Comparison of ENCODE assay signal across 11 mouse cellular contexts in the genomic region with DNA sequence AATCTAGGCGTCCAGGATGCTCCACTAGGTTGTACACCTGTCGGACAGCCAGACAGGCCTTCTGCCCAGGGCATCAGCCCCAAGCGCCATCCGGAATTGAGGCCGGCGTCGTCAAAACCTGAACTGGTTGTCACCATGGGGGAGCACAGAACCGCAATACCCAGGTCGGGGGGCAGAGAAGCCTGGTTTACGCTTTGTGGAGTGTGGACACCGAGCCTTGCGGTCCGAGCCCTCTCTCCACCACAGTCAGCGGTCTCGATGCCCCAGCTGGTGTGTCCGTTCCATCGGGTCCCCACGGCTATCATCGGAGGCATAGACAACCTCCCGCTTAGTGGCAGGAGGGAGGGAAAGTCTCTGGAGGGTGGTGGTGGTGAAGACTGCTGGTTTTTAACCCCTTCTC. TPM values are rescaled to one million over a fixed set of nuclear protein-coding genes. Genes with fewer than 3 reads are reported as not detected.
A peak's percentile ranks its signal among the peaks of the same experiment; 100 is the strongest.
DNase-seq lines count a peak whose midpoint lies in the region; ATAC-seq and TF ChIP-seq lines count a peak whose summit lies in the region.
"Had no signal": no experiment of that assay in that cellular context is flagged by ENCODE, and none has a peak within 500 bp of the region (broad histone marks: within the 10 kb centered on the region; RNA-seq: fewer than 3 reads in every experiment).

No protein-coding gene starts in this region.

- H3K4me2 ChIP-seq in heart, embryonic 15.5 days: peak overlapping the region; percentile 46
- peak overlapping the region; percentile 32 for H3K4me2 ChIP-seq in embryonic facial prominence, embryonic 12.5 days (replicated peaks)
- peak overlapping the region; percentile 56 for H3K4me2 ChIP-seq in hindbrain, postnatal 0 days (ENCODE audit: low read depth, low read length)
- peak overlapping the region; percentile 44 for H3K4me2 ChIP-seq in midbrain, embryonic 16.5 days (ENCODE audit: low read length)

- no peaks in the 10 kb centered on the region for H3K36me3 ChIP-seq in heart, embryonic 15.5 days
- no peaks in the 10 kb centered on the region for H3K36me3 ChIP-seq in embryonic facial prominence, embryonic 12.5 days
- H3K36me3 ChIP-seq in hindbrain, postnatal 0 days (ENCODE audit: insufficient read depth, low read length): no peaks in the 10 kb centered on the region; the same call in 1 of the 2 replicates
- H3K36me3 ChIP-seq in midbrain, embryonic 16.5 days (ENCODE audit: control insufficient read depth, insufficient read depth, low read length): peaks cover 8% of the 10 kb centered on the region; the same call in 1 of the 2 replicates

- ATAC-seq in heart, embryonic 15.5 days (replicated peaks; ENCODE audit: insufficient number of reproducible peaks, insufficient read depth, low FRiP score, low read depth): no peak
- ATAC-seq in embryonic facial prominence, embryonic 12.5 days (ENCODE audit: insufficient number of reproducible peaks, insufficient read depth, low FRiP score, low TSS enrichment): no peak
- no peak for ATAC-seq in hindbrain, postnatal 0 days
- no peak for ATAC-seq in midbrain, embryonic 16.5 days

- H3K9me3 ChIP-seq in heart, embryonic 15.5 days (replicated peaks): no peaks in the 10 kb centered on the region
- H3K9me3 ChIP-seq in embryonic facial prominence, embryonic 12.5 days: no peaks in the 10 kb centered on the region
- no peaks in the 10 kb centered on the region for H3K9me3 ChIP-seq in hindbrain, postnatal 0 days (ENCODE audit: low read length)
- no peaks in the 10 kb centered on the region for H3K9me3 ChIP-seq in midbrain, embryonic 16.5 days (replicated peaks; ENCODE audit: control insufficient read depth, low read length, poor library complexity, severe bottlenecking)

- TF ChIP-seq CTCF in hindbrain, postnatal 0 days (IDR thresholded peaks at IDR 0.05; ENCODE audit: low read depth): no peak

- no peak for DNase-seq in heart, postnatal 36 days
- no peak for DNase-seq in hindbrain, postnatal 0 days (ENCODE audit: low spot score)
- no peak for DNase-seq in left cerebral cortex, postnatal 10 days (ENCODE audit: extremely low spot score in 1 of 2, low spot score in 2 of 2)
- DNase-seq in cerebellum, postnatal 14 days: no peak
- DNase-seq in adrenal gland, postnatal 14 days: no peak
- DNase-seq: right cerebral cortex, postnatal 25 days had no signal

- H3K4me3 ChIP-seq in heart, embryonic 15.5 days: peak overlapping the region; percentile 24
- H3K4me3 ChIP-seq in embryonic facial prominence, embryonic 12.5 days: peak overlapping the region; percentile 13
- peak overlapping the region; percentile 20 for H3K4me3 ChIP-seq in hindbrain, postnatal 0 days (ENCODE audit: low read length)
- no peak overlapping the region for H3K4me3 ChIP-seq in midbrain, embryonic 16.5 days (ENCODE audit: low read depth, low read length)

- H3K4me1 ChIP-seq in heart, embryonic 15.5 days (replicated peaks): peaks cover 25% of the 10 kb centered on the region
- H3K4me1 ChIP-seq in embryonic facial prominence, embryonic 12.5 days: peaks cover 6% of the 10 kb centered on the region; the same call in 1 of the 2 replicates
- H3K4me1 ChIP-seq in hindbrain, postnatal 0 days (ENCODE audit: insufficient read depth, low read length): peaks cover 11% of the 10 kb centered on the region
- H3K4me1 ChIP-seq in midbrain, embryonic 16.5 days (ENCODE audit: control insufficient read depth, insufficient read depth, low read length): peaks cover 29% of the 10 kb centered on the region

- intact Hi-C loops in heart, postnatal 36 days (cut with DNase I): no loop called here
- intact Hi-C loops in left cerebral cortex, postnatal 10 days (cut with DNase I): loop anchor here (5.0 kb wide), 1 partner anchor 35 kb away; the partner anchor contains the start of gene Nova2

- H3K9ac ChIP-seq in heart, embryonic 15.5 days: no peak overlapping the region
- H3K9ac ChIP-seq in embryonic facial prominence, embryonic 12.5 days: 0 out of 2 replicates have a peak overlapping the region, but pooled peaks have one; percentile 11
- peak overlapping the region; percentile 24 for H3K9ac ChIP-seq in hindbrain, postnatal 0 days (replicated peaks; ENCODE audit: low read length)
- peak overlapping the region; percentile 56 for H3K9ac ChIP-seq in midbrain, embryonic 16.5 days (ENCODE audit: low read depth, low read length)

- under 1% methylated on average over 20 of the region's 20 CpGs for WGBS in heart, embryonic 15.5 days
- WGBS in embryonic facial prominence, embryonic 12.5 days: 2% methylated on average over 20 of the region's 20 CpGs
- 6% methylated on average over 20 of the region's 20 CpGs for WGBS in hindbrain, postnatal 0 days
- WGBS in midbrain, embryonic 16.5 days: 3% methylated on average over 18 of the region's 20 CpGs

- H3K27me3 ChIP-seq in heart, embryonic 15.5 days: peaks cover 85% of the 10 kb centered on the region
- H3K27me3 ChIP-seq in embryonic facial prominence, embryonic 12.5 days: peaks cover 88% of the 10 kb centered on the region
- H3K27me3 ChIP-seq in hindbrain, postnatal 0 days (ENCODE audit: insufficient read depth, low read length): no peaks in the 10 kb centered on the region
- no peaks in the 10 kb centered on the region for H3K27me3 ChIP-seq in midbrain, embryonic 16.5 days (ENCODE audit: control insufficient read depth, insufficient read depth, low read depth, low read length)

- no peak overlapping the region for H3K27ac ChIP-seq in heart, embryonic 15.5 days
- no peak overlapping the region for H3K27ac ChIP-seq in embryonic facial prominence, embryonic 12.5 days
- no peak overlapping the region for H3K27ac ChIP-seq in hindbrain, postnatal 0 days
- no peak overlapping the region; the same call in 1 of the 2 replicates for H3K27ac ChIP-seq in midbrain, embryonic 16.5 days (ENCODE audit: low read length)
- H3K27ac ChIP-seq: macrophage had no signal

RNA-seq across cellular contexts. Expression of gene Nanos2, which starts 24.4 kb away (rescaled TPM):
- polyA plus RNA-seq in heart, embryonic 15.5 days (2015; fragmentation: Nextera tagmentation; extraction: Ambion mirVana): not detected in 2 replicates
- total RNA-seq in heart, postnatal 36 days (2021): not detected
- polyA plus RNA-seq in embryonic facial prominence, embryonic 12.5 days (2016; fragmentation: Nextera tagmentation; extraction: Ambion mirVana): not detected in 2 replicates
- 1.3 and 2.6 TPM in 2 replicates for total RNA-seq in hindbrain, postnatal 0 days (2014; rRNA removed)
- 1.6 TPM in 2 replicates for polyA plus RNA-seq in hindbrain, postnatal 0 days (2015; fragmentation: Nextera tagmentation; extraction: Ambion mirVana)
- polyA plus RNA-seq in midbrain, embryonic 16.5 days (2015; fragmentation: Nextera tagmentation; extraction: Ambion mirVana): 0.52 and 0.79 TPM in 2 replicates
- under 1 TPM; 0.71 to 0.95 TPM for total RNA-seq in left cerebral cortex, postnatal 10 days (2021)
- not detected in 2 replicates for total RNA-seq in adrenal gland, postnatal 14 days (2021)
- polyA plus RNA-seq: C2C12, macrophage had no signal

RNA-seq across cellular contexts. Expression of gene Mypop, which starts 28.2 kb away (rescaled TPM):
- 2.2 and 2.3 TPM in 2 replicates for polyA plus RNA-seq in heart, embryonic 15.5 days (2015; fragmentation: Nextera tagmentation; extraction: Ambion mirVana)
- total RNA-seq in heart, postnatal 36 days (2021): 1 to 10 TPM; 3.4 to 4.3 TPM
- polyA plus RNA-seq in embryonic facial prominence, embryonic 12.5 days (2016; fragmentation: Nextera tagmentation; extraction: Ambion mirVana): 7.7 and 9.8 TPM in 2 replicates
- total RNA-seq in hindbrain, postnatal 0 days (2014; rRNA removed): 22.5 and 26.1 TPM in 2 replicates
- 5.6 and 6.0 TPM in 2 replicates for polyA plus RNA-seq in hindbrain, postnatal 0 days (2015; fragmentation: Nextera tagmentation; extraction: Ambion mirVana)
- 3.9 and 5.1 TPM in 2 replicates for polyA plus RNA-seq in midbrain, embryonic 16.5 days (2015; fragmentation: Nextera tagmentation; extraction: Ambion mirVana)
- 10 to 100 TPM; 30.8 to 31.7 TPM for total RNA-seq in left cerebral cortex, postnatal 10 days (2021)
- 7.1 and 8.2 TPM in 2 replicates for total RNA-seq in adrenal gland, postnatal 14 days (2021)

RNA-seq across cellular contexts. Expression of gene Nova2, which starts 37.1 kb away (rescaled TPM):
- 0.53 and 0.79 TPM in 2 replicates for polyA plus RNA-seq in heart, embryonic 15.5 days (2015; fragmentation: Nextera tagmentation; extraction: Ambion mirVana)
- total RNA-seq in heart, postnatal 36 days (2021): 1 to 10 TPM; 4.8 to 7.7 TPM
- polyA plus RNA-seq in embryonic facial prominence, embryonic 12.5 days (2016; fragmentation: Nextera tagmentation; extraction: Ambion mirVana): 1.1 TPM in 2 replicates
- 18.3 and 19.8 TPM in 2 replicates for total RNA-seq in hindbrain, postnatal 0 days (2014; rRNA removed)
- 9.2 and 9.7 TPM in 2 replicates for polyA plus RNA-seq in hindbrain, postnatal 0 days (2015; fragmentation: Nextera tagmentation; extraction: Ambion mirVana)
- 11.9 and 14.3 TPM in 2 replicates for polyA plus RNA-seq in midbrain, embryonic 16.5 days (2015; fragmentation: Nextera tagmentation; extraction: Ambion mirVana)
- 100 to 1,000 TPM; 114 to 118 TPM for total RNA-seq in left cerebral cortex, postnatal 10 days (2021)
- 7.2 and 8.0 TPM in 2 replicates for total RNA-seq in adrenal gland, postnatal 14 days (2021)

RNA-seq across cellular contexts. Expression of gene Irf2bp1, which starts 41.0 kb away (rescaled TPM):
- 11.5 and 17.6 TPM in 2 replicates for polyA plus RNA-seq in heart, embryonic 15.5 days (2015; fragmentation: Nextera tagmentation; extraction: Ambion mirVana)
- 10 to 100 TPM; 19.6 to 23.0 TPM for total RNA-seq in heart, postnatal 36 days (2021)
- polyA plus RNA-seq in embryonic facial prominence, embryonic 12.5 days (2016; fragmentation: Nextera tagmentation; extraction: Ambion mirVana): 47.1 and 48.6 TPM in 2 replicates
- 128 and 140 TPM in 2 replicates for total RNA-seq in hindbrain, postnatal 0 days (2014; rRNA removed)
- 20.0 and 22.4 TPM in 2 replicates for polyA plus RNA-seq in hindbrain, postnatal 0 days (2015; fragmentation: Nextera tagmentation; extraction: Ambion mirVana)
- polyA plus RNA-seq in midbrain, embryonic 16.5 days (2015; fragmentation: Nextera tagmentation; extraction: Ambion mirVana): 26.0 and 26.7 TPM in 2 replicates
- total RNA-seq in left cerebral cortex, postnatal 10 days (2021): 10 to 100 TPM; 44.8 to 46.1 TPM
- total RNA-seq in adrenal gland, postnatal 14 days (2021): 35.9 and 38.6 TPM in 2 replicates

RNA-seq across cellular contexts. Expression of gene Ccdc61, which starts 52.6 kb away (rescaled TPM):
- 20.6 and 26.8 TPM in 2 replicates for polyA plus RNA-seq in heart, embryonic 15.5 days (2015; fragmentation: Nextera tagmentation; extraction: Ambion mirVana)
- total RNA-seq in heart, postnatal 36 days (2021): 10 to 100 TPM in 1 of 2 experiments, 1 to 10 TPM in 1; 7.7 to 11.0 TPM
- polyA plus RNA-seq in embryonic facial prominence, embryonic 12.5 days (2016; fragmentation: Nextera tagmentation; extraction: Ambion mirVana): 39.7 and 41.0 TPM in 2 replicates
- 22.0 and 31.5 TPM in 2 replicates for total RNA-seq in hindbrain, postnatal 0 days (2014; rRNA removed)
- 32.9 and 35.2 TPM in 2 replicates for polyA plus RNA-seq in hindbrain, postnatal 0 days (2015; fragmentation: Nextera tagmentation; extraction: Ambion mirVana)
- 24.7 and 31.2 TPM in 2 replicates for polyA plus RNA-seq in midbrain, embryonic 16.5 days (2015; fragmentation: Nextera tagmentation; extraction: Ambion mirVana)
- total RNA-seq in left cerebral cortex, postnatal 10 days (2021): 10 to 100 TPM; 12.8 to 13.4 TPM
- total RNA-seq in adrenal gland, postnatal 14 days (2021): 12.2 and 12.9 TPM in 2 replicates
